Mouse (Mus musculus) small intestine, adult 2 months (tissue): ENCODE data around the gene Tigd3. TPM values are rescaled to one million over a fixed set of nuclear protein-coding genes. Genes with fewer than 3 reads are reported as not detected.

Experiments used
- H3K27ac ChIP-seq: fragments of 200-500 bp; 2 replicates; pipeline ENCODE4 v1.5.1; 2012; ENCODE audit warnings: low read depth, low read length, control low read depth, inconsistent platforms; ENCODE audit not compliant: insufficient read depth
- H3K27me3 ChIP-seq: fragments of 200-500 bp; 2 replicates; pipeline ENCODE4 v1.6.1; 2012; ENCODE audit warnings: mild to moderate bottlenecking, moderate library complexity, low read length, inconsistent platforms; ENCODE audit not compliant: control insufficient read depth, insufficient read depth
- H3K36me3 ChIP-seq: fragments of 200-500 bp; 2 replicates; pipeline ENCODE4 v1.6.1; 2012; ENCODE audit warnings: mild to moderate bottlenecking, low read length, control low read depth, inconsistent platforms; ENCODE audit not compliant: control insufficient read depth, insufficient read depth
- H3K4me1 ChIP-seq: fragments of 200-500 bp; 2 replicates; pipeline ENCODE4 v1.6.1; 2012; ENCODE audit warnings: low read length, inconsistent platforms, mixed read lengths; ENCODE audit not compliant: control insufficient read depth, insufficient read depth, insufficient read length
- H3K4me3 ChIP-seq: fragments of 200-500 bp; 2 replicates; pipeline ENCODE4 v1.5.1; 2012; ENCODE audit warnings: low read depth, mild to moderate bottlenecking, control low read depth, inconsistent platforms, low read length, moderate library complexity
- CTCF ChIP-seq: fragments of 200-500 bp; IDR thresholded peaks from 2 replicates; pipeline ENCODE4 v1.5.1; 2012; ENCODE audit warnings: low read depth, mild to moderate bottlenecking, control low read depth, inconsistent platforms, low read length, moderate library complexity, mixed read lengths; ENCODE audit not compliant: insufficient replicate concordance, insufficient read length; ENCODE audit errors: extremely low read depth
- POLR2A ChIP-seq: fragments of 200-500 bp; IDR thresholded peaks from 2 replicates; pipeline ENCODE4 v1.6.1; 2012; ENCODE audit warnings: low read depth, mild to moderate bottlenecking, control low read depth, inconsistent platforms, low read length, moderate library complexity
- WGBS: fragments of 180-500 bp; shearing (Covaris S2); methylation state at CpG from one replicate; pipeline ENCODE4 v1.1.7; 2018; 5-methylcytosine and 5-hydroxymethylcytosine counted together
- polyA plus RNA-seq: library from polyadenylated mRNA; depleted of rRNA; stranded (reverse); fragments of >200 nt; gene quantifications from 2 replicates; pipeline ENCODE4 v1.2.3, GENCODE M21; 2012

Gene Tigd3
- polyA plus RNA-seq, 1 experiment = 2.0 TPM

GRCm38 (mm10) chr19:5851481-5851971 is 42.4 kb downstream of the Tigd3 start:
- TF ChIP-seq CTCF (no peak), POLR2A (no peak)
- H3K4me3 ChIP-seq = peak overlapping the region; percentile 21; the same call in 1 of the 2 replicates
- H3K36me3 ChIP-seq = peaks cover 27% of the 10 kb centered on the region
- no peaks in the 10 kb centered on the region for H3K27me3 ChIP-seq
- H3K4me1 ChIP-seq = peaks cover 43% of the 10 kb centered on the region
- H3K27ac ChIP-seq = peak overlapping the region; percentile 88
- WGBS = 18% methylated on average over 5 of the region's 5 CpGs

GRCm38 (mm10) chr19:5850860-5851259 is 43.1 kb downstream of the Tigd3 start:
- Histone ChIP-seq H3K27me3 (no peaks in the 10 kb centered on the region), H3K4me3 (no peak overlapping the region), H3K27ac (peak overlapping the region; percentile 88), H3K36me3 (peaks cover 22% of the 10 kb centered on the region), H3K4me1 (peaks cover 43% of the 10 kb centered on the region)
- WGBS = 82% methylated on average over 3 of the region's 3 CpGs
- TF ChIP-seq CTCF = no peak

- peak overlapping the region; percentile 99 for H3K27ac ChIP-seq
- TF ChIP-seq CTCF (peak; percentile 94), POLR2A (peak; percentile 7; the same call in 1 of the 2 replicates)
- peaks cover 14% of the 10 kb centered on the region for H3K36me3 ChIP-seq
- 13% methylated on average over 11 of the region's 11 CpGs for WGBS
- peak overlapping the region; percentile 19; the same call in 1 of the 2 replicates for H3K4me3 ChIP-seq
- H3K4me1 ChIP-seq = peaks cover 43% of the 10 kb centered on the region
- no peaks in the 10 kb centered on the region for H3K27me3 ChIP-seq
Observed at GRCm38 (mm10) chr19:5849843-5850527, 44.0 kb downstream of the Tigd3 start.

- Histone ChIP-seq H3K27ac (peak overlapping the region; percentile 99), H3K4me1 (peaks cover 43% of the 10 kb centered on the region), H3K36me3 (peaks cover 12% of the 10 kb centered on the region), H3K27me3 (no peaks in the 10 kb centered on the region), H3K4me3 (peak overlapping the region; percentile 37)
- WGBS = 55% methylated on average over 13 of the region's 13 CpGs
- TF ChIP-seq POLR2A (no peak), CTCF (no peak)
Observed at GRCm38 (mm10) chr19:5848826-5849672, 44.9 kb downstream of the Tigd3 start.

- H3K27me3 ChIP-seq = no peaks in the 10 kb centered on the region
- WGBS = 40% methylated on average over 14 of the region's 14 CpGs
- peak overlapping the region; percentile 37 for H3K4me3 ChIP-seq
- peaks cover 43% of the 10 kb centered on the region for H3K4me1 ChIP-seq
- H3K36me3 ChIP-seq = peaks cover 19% of the 10 kb centered on the region
- peak overlapping the region; percentile 99 for H3K27ac ChIP-seq
- no peak for TF ChIP-seq CTCF
- no peak; the same call in 1 of the 2 replicates for TF ChIP-seq POLR2A
Observed at GRCm38 (mm10) chr19:5848032-5848825, 45.7 kb downstream of the Tigd3 start.

GRCm38 (mm10) chr19:5847306-5847796 is 46.6 kb downstream of the Tigd3 start:
- Histone ChIP-seq H3K36me3 (peaks cover 17% of the 10 kb centered on the region), H3K27me3 (no peaks in the 10 kb centered on the region), H3K27ac (peak overlapping the region; percentile 99), H3K4me1 (peaks cover 35% of the 10 kb centered on the region), H3K4me3 (peak overlapping the region; percentile 4; the same call in 1 of the 2 replicates)
- TF ChIP-seq CTCF = no peak
- no peak for TF ChIP-seq POLR2A
- 50% methylated on average over 4 of the region's 4 CpGs for WGBS
